Mouse (Mus musculus) retina, adult 2 months (tissue): ENCODE results near the gene Trim3.

Source experiments
- DNase-seq: peaks from one replicate; pipeline ENCODE4 v3.0.0-alpha.2; 2012; ENCODE audit warnings: low read depth, low spot score

Trim3 gene

GRCm38 (mm10) chr7:105611767-105612166 lies 21.6 kb downstream of the Trim3 start:
- no peak for DNase-seq

- DNase-seq = no peak
Observed at GRCm38 (mm10) chr7:105608467-105608866, 24.9 kb downstream of the Trim3 start.

DNA sequence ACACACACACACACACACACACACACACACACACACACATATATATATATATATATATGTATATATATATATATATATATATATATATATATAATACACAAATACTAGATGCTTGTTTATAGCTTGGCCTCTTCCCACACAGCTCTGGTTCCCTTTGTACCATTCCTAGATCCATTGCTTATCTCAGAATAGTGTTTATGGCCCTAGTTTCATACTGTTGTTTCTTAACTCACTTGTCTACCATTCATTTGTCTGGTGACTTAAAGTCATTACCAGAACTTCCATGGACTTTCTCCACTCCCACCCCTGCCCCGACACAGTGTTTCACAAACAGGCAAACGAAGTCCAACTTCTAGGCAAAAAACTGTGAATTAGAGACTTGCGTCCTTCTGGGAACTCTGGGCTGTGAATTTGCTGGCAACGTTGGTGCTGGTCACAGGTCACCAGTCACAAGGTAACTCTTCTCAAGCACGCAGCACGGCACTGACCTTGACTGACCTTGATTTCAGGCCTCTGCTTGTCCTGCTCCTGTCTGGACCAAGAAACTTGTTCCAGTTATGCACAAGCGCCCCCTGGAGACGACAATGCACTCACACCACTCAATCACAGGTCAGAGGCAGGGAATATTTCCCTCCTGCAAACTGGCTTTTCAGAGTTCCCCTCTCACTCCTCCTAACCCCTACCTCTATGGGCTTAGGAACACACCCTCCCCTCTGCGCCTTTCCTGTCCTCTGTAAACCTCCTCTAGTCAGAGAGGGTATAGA lies 30.3 kb downstream of the Trim3 start:
- peak; percentile 44 for DNase-seq

- no peak for DNase-seq
Observed at GRCm38 (mm10) chr7:105590097-105590496, 43.3 kb downstream of the Trim3 start.

- no peak for DNase-seq
Observed at GRCm38 (mm10) chr7:105588325-105588912, 45.0 kb downstream of the Trim3 start.

- DNase-seq = no peak
Observed at GRCm38 (mm10) chr7:105581959-105582358, 51.4 kb downstream of the Trim3 start.

GRCm38 (mm10) chr7:105581094-105581703 lies 52.2 kb downstream of the Trim3 start, which contains the start of gene Apbb1:
Gene Apbb1, minus strand, starts transcription at chr7:105581653.
- DNase-seq = peak; percentile 67

DNA sequence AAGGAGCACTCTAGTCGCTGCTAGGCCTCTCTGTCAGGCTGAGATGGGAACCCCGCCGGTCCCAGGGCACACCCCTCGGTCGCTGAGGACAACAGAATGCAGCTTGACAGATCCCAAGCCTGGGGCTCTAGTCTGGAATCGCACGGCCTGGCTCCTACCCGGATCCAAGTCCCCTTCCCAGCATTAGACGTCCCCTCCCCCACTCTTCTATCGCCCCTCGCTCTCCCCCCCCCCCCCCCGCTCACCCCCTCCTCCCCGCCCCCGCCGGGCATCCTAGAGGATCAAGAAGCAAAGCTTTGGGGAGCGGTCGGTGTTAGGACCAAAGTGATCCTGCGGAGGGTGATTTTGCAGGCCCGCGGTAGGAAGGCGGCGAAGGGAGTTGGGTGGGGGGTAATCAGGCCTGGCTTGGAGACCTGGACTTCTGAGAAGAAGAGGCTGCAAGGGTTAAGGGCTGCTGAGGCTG lies 52.7 kb downstream of the Trim3 start:
- no peak for DNase-seq

- no peak for DNase-seq
Observed at GRCm38 (mm10) chr7:105578481-105578880, 54.9 kb downstream of the Trim3 start.

DNA sequence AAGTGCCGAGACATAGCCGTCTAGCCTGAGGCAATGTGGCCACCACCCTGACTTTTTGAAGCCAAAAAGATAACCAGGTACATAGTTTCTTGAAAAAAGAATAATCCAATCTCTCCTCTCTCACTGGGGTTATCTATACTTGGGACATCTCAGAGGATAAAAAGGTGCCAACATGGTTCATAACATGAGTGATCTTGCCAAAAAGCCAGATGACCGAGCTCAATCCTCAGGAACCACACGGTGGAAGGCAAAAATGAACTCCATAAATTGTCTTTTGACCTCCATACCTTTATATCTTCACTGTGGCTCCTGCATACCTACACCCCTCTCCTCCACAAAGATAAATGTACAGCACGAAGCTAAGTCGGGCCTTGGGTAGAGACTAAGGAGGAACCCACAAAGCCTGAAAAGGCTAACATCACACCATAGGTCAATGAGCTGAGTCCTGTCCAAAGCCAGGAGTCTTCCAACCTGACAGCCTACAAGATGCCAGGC lies 55.9 kb downstream of the Trim3 start:
- no peak for DNase-seq

DNA sequence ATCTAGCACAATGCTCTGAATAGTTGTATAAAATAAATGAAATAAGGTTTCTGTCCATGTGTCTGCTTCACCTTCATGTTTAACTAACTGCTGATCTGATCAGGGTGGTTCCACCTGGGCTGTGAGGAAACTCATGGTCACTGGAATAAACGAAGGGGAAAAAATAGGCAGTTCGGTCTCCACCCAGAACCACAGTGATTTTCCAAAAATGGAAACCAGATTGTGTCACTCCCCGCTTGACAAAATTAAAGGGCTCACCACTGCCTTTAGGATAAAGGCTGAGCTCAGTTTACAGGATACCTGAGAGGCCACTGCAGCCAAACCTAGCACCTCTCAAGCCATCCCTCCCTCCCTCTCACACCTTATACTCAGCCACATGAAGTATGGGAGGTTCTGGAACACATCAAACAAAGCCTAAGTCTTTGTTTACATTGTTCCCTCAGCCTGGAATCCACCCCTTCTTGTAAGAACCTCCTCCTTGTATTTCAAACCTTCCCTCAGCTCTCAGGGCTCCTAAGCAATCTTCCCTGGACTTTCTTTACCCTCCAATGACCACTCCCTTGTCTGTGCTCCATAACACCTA lies 57.1 kb downstream of the Trim3 start:
- DNase-seq = no peak

GRCm38 (mm10) chr7:105574537-105574936 lies 58.8 kb downstream of the Trim3 start:
- DNase-seq = no peak

- no peak for DNase-seq
Observed at GRCm38 (mm10) chr7:105572949-105573348, 60.4 kb downstream of the Trim3 start.

GRCm38 (mm10) chr7:105570756-105571155 lies 62.6 kb downstream of the Trim3 start:
- DNase-seq = no peak

- peak; percentile 86 for DNase-seq
Observed at GRCm38 (mm10) chr7:105569512-105570496, 63.6 kb downstream of the Trim3 start.

DNA sequence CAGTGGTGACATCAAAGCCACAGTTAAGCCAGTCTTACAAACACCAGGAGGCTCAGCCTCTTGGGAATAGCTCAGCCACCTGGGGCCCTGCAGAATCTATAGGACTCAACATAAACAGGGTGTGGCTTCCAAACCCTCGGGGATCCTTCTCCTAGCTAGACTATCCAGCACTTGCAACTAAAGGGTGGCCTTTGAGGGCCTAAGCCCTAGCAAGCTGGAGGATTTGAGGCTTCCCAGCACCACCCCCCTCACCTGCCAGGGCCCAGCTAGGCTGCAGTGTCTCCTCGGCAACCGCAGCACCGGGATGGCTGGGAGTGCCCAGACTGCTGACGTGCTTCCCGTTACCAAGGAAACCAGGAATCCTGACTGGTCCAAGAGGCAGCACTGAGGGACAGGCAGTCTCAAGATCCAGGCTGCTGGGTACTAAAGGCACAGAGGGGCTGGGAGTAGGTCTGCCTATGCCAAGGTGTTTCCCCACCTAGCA lies 64.3 kb downstream of the Trim3 start:
- no peak for DNase-seq

GRCm38 (mm10) chr7:105568583-105568982 lies 64.8 kb downstream of the Trim3 start:
- no peak for DNase-seq

- DNase-seq = no peak
Observed at GRCm38 (mm10) chr7:105565071-105565836, 68.1 kb downstream of the Trim3 start.

DNA sequence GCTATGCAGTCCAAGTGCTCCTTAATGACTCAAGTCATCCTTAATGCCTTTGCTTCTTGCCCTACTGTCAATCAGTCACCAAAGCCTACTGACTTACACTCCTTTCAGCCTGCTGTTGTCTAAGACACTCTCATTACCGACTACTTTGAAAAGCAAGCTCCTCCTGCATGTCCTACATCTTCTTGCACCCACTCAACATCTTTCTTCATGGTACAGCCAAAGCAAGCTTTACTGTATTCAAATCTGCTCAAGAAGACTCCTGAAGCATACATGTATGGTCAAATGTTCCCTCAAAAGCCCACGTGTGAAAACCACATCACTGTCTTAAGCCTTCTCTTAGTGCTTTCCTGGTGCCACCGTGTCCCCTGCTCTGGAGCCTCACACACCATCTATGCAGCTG lies 70.0 kb downstream of the Trim3 start:
- no peak for DNase-seq

DNA sequence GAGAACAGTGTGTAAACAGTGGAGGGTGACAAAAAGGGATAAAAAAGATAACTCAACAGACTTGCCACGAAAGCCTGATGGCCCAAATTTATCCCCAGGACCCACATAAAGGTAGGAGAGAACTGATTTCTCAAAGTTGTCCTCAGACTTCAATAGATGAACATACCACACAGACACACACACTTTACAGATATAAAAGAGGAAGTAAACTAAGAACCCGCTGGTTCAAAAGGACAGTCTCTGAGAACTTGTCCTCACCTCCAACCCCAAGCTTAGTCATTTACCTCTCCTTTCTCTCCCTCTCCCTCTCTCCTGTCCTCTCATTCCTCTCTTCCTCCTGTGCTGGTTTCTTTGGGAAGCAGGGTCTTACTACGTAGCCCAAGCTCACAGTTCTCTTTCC lies 71.1 kb downstream of the Trim3 start:
- no peak for DNase-seq
